Mouse (Mus musculus) gastrocnemius, adult 8-10 months (tissue): ENCODE results near the gene Slc30a4. TPM values are rescaled to one million over a fixed set of nuclear protein-coding genes. Genes with fewer than 3 reads are reported as not detected.

Experiments used
- DNase-seq, 2 experiments: peaks; one replicate each; pipeline ENCODE4 v3.0.0; 2022; ENCODE audit warnings: low spot score in 2 of 2
- total RNA-seq, 4 experiments: library from RNA; stranded (reverse); gene quantifications; 2 replicates each; pipeline ENCODE4 v1.2.4; 2022

The Slc30a4 gene
- total RNA-seq, result 10 to 100 TPM; 13.6 to 18.7 (median 15.7) TPM

GRCm38 (mm10) chr2:122702181-122703036 lies at the start of gene Slc30a4:
Gene Slc30a4 (minus strand): TSS chr2:122702663.
- peak; percentile 43 to 68 for DNase-seq

GRCm38 (mm10) chr2:122746461-122746860 lies 44.0 kb upstream of the Slc30a4 start:
- no peak for DNase-seq

GRCm38 (mm10) chr2:122739023-122739422 lies 36.6 kb upstream of the Slc30a4 start:
- DNase-seq, result no peak

DNA sequence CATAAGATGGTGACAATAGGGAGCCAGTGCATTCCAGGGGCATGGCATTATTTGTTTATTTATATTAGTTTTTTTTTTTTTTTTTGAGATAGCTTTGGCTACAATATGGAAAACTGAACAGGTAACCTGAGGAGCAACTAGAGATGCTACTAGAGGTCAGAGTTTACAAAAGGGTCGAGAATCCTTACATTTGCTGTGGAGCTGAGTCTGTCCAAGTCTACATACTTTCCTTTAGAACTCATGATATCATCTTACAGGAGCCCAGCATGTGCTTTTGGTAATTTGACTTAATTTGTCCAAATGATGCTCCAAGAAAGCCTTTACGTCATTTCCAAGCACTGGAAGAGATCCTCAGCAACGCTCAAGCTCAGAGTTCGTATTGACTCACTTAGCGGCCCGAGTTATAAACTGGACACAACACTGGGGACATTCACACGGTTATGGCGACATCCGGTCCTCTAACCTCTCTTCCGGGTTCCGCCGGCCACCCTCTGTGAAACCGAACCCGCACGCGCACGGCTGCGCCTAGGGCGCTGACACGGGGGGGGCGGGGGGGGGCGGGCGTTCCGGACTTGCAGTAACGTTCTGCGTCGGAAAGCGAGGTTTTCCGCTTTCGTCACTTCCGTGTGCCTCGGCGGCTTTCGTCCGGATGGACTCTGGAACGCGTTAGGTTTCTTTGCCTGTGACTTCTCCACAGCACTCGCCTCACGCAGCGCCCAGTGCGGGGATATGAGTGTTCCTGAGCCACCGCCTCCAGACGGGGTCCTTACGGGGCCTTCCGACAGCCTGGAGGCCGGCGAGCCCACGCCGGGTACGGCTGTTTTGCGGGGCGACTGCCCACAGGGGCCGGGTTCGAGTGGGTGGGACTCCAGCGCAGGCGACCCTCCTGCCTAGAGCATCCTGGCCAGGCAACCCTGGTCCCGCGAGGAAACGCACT lies 35.7 kb upstream of the Slc30a4 start, which contains the start of gene Bloc1s6:
Gene Bloc1s6, plus strand, starts transcription at position 610 of the 937 bp plus-strand sequence.
- peak; percentile 81 to 85 for DNase-seq

DNA sequence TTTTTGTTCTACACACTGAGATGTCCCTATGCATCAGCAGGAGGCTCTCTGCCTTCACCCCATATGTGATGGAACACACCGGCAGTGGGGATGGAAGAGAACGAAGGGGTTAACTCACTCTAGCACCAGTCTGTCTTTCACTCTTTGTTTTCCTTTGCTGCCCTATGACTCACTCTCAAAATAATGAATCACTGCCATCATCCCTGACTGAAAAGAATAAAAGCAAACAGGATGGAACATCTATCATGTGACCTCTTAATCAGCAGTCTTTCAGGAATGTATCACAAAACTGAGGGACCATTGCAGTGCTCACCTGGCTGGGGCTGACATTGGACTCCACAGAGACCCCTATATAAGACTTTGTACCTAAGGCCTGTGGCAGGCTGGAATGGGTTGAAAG lies 29.0 kb upstream of the Slc30a4 start:
- DNase-seq, result no peak

DNA sequence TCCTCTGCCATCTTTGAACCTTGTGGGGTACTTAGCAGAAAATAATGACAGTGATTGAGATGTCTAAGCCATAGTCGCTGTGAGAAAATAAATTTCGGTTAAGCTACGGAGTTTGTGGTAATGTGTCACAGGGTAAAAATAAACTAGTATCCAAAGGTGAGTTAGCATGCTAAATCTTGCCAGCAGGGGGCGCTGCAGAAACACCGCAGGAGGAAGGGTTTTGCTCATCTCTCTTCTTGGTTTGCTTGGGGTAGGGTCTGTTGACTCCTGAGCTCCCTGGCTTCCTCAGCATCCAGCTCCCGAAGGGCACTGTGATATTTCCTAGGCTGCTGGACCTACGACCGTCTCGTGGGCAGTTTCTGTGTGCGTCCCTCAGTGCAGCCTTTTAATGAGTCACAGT lies 23.1 kb upstream of the Slc30a4 start:
- peak; percentile 22 to 31 for DNase-seq

GRCm38 (mm10) chr2:122720564-122720963 lies 18.1 kb upstream of the Slc30a4 start:
- DNase-seq, result no peak

- no peak for DNase-seq
These were observed 16.8 kb upstream of the Slc30a4 start for GRCm38 (mm10) chr2:122719232-122719631.

GRCm38 (mm10) chr2:122716301-122716842 lies 13.9 kb upstream of the Slc30a4 start:
- no peak for DNase-seq

DNA sequence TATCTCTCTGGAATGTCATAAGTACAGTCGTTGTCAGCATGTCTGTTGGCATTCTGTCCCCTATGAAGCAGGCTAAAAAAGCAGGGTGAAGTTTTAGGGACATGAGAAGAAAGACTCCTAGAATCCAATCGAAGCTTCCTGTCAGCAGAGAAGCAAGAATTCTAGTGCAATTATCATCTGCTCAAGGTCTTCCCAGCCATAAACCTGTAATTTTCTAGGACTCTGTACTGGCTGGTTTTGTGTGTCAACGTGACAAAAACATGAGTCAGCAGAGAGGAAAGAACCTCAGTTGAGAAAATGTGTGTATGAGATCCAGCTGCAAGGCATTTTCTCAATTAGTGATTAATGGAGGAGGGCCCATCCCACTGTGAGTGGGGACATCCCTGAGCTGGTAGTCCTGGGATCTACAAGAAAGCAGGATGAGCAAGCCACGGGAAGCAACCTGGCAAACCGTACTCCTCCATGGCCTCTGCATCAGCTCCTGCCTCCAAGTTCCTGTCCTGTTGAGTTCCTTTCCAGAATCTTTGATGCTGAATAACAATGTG lies 12.8 kb upstream of the Slc30a4 start:
- no peak for DNase-seq

GRCm38 (mm10) chr2:122712848-122713247 lies 10.4 kb upstream of the Slc30a4 start:
- DNase-seq, result no peak

GRCm38 (mm10) chr2:122711911-122712310 lies 9.4 kb upstream of the Slc30a4 start:
- no peak for DNase-seq

DNA sequence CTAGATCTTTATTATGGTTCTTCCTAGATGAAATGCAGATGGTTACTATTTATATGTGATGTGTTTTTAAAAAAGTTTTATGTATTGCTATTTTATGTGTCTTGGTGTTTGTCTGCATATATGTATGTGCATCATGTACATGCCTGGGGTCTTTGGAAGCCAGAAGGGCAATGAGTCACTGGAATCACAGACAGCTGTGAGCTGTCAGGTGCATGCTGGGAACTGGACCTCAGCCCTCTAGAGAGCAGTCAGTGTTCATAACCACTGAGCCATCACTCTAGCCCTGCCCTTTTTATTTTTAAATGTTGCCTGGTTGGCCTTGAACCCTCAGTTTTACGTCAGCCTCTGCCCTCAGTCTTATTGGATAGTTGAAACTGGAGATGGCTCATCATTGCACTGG lies 6.7 kb upstream of the Slc30a4 start:
- no peak for DNase-seq

GRCm38 (mm10) chr2:122708080-122708479 lies 5.6 kb upstream of the Slc30a4 start:
- no peak for DNase-seq

DNA sequence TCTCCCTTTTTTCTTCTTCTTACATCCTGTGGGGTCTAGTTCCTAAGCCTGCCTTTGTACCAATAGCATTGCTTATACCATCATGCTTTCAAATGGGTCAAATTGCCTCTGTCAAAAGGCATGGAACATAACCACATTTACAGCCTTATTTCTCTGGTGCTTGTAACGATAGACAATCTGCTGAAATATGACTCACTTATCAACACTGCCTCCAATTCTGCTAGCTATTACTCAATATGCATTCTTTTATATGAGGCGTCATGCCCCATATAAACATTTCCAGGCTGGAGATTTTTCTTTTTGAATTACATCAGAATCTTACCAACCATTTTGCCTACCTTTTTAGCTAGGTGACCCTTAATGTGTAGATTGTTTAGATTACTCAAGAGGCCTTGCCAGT lies 2.1 kb upstream of the Slc30a4 start:
- DNase-seq, result no peak

GRCm38 (mm10) chr2:122701871-122702180 lies 637 bp downstream of the Slc30a4 start:
- DNase-seq, result no peak

- DNase-seq, result no peak
These were observed 1.5 kb downstream of the Slc30a4 start for GRCm38 (mm10) chr2:122701012-122701411.

DNA sequence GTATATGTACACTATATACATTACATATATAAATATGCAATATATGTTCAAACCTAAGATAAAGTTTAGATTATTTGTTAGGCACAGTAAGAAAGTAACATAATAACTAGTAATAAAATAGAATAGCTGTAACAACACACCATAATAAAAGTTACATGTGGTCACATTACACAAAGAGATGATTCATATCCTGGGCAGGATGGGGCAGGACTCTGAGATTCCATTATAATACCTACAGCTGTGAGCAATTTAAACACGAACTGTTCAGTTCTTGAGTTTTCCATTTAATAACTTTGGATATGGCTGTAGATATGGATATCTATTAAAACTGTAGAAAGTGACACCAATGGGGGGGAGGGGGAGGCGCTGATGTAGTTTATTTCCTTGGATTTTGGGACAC lies 4.9 kb downstream of the Slc30a4 start:
- DNase-seq, result no peak

DNA sequence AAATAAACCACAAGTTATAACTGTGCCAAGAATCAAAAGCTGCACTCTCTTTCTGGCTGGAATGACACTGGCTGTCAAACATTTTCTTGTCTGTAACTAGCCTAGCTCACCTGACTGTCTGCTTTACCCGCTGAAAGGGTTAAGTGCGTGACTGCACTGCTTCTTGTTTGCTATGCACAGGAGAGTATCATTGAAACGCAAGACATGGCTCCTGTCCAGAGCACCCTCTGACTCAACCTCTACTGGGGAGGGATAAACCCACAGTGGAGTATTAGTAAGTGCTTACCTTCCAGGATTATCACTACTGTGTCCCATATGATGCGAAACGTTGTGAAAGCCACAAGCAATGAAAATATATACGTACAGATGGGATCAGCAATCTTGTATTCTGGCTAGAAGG lies 15.8 kb downstream of the Slc30a4 start:
- DNase-seq, result no peak

DNA sequence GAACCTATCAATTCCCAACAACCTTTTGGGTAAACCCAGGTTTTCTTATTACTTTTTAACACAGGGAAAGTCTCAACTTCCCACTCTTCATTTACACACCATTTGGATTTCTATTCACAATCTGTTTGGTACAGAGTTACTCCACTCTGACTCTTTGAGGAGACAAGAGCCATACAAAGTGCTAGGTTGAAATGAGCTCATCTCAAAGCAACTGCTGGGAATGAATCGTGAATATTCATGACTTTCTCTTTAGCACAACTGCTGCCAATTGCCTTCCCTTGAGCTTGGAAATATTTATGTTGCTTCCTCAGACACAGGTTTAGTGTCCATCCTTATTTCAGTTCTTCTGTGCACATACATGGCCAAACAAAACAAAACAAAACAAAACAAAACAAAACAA lies 18.8 kb downstream of the Slc30a4 start:
- no peak for DNase-seq

DNA sequence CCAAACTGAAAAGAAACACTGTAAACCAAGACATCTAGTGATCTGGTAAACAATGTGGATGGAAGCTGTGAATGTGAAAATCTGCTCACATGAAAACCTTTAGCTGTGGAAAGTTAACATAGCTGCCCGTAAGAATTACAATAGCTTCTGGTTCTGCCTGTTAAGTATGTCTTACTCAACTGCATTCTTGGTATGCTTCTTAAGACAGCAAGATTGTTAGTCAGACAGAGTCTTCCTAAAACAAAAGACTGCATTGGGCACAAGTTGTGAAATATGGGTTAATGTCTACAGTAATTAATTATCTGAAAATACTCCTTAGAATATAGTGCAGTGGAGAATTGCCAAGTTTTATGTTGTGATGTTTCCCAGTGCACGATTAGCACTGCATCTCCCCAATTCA lies 19.9 kb downstream of the Slc30a4 start:
- no peak for DNase-seq
